In genomic region chr16:4552829-4553550, GRCm38 (mm10) we compare ENCODE assay signal across 8 mouse cellular contexts. TPM values are rescaled to one million over a fixed set of nuclear protein-coding genes. Genes with fewer than 3 reads are reported as not detected.
A peak's percentile ranks its signal among the peaks of the same experiment; 100 is the strongest.
DNase-seq lines count a peak whose midpoint lies in the region; ATAC-seq and TF ChIP-seq lines count a peak whose summit lies in the region.

No protein-coding gene starts in this region.

- no peak for ATAC-seq in hindbrain, embryonic 12.5 days (ENCODE audit: low FRiP score)
- ATAC-seq in midbrain, postnatal 0 days (ENCODE audit: low FRiP score) = no peak

- TF ChIP-seq CTCF in embryonic fibroblast, embryonic 13.5 days (IDR thresholded peaks at IDR 0.05; ENCODE audit: borderline replicate concordance, insufficient read depth, low read length) = no peak
- no peak for TF ChIP-seq CTCF in midbrain, postnatal 0 days (IDR thresholded peaks at IDR 0.05)
- TF ChIP-seq CTCF in kidney, adult 2 months (conservative IDR thresholded peaks at IDR 0.05; ENCODE audit: insufficient read depth, insufficient read length, low read depth, low read length) = no peak

- H3K4me3 ChIP-seq in embryonic fibroblast, embryonic 13.5 days (ENCODE audit: insufficient read depth, low read length) = no peak overlapping the region
- H3K4me3 ChIP-seq in hindbrain, embryonic 12.5 days = no peak overlapping the region
- no peak overlapping the region for H3K4me3 ChIP-seq in midbrain, postnatal 0 days (ENCODE audit: low read depth, low read length)
- H3K4me3 ChIP-seq in kidney, adult 2 months (ENCODE audit: insufficient read depth, low read depth, low read length) = no peak overlapping the region

- DNase-seq in thymus, postnatal 4 days = peak; percentile 51
- DNase-seq in thymus, adult 18-20 months = no peak
- no peak for DNase-seq in midbrain, postnatal 0 days (ENCODE audit: low spot score)
- DNase-seq in B cell, adult 2 months = no peak
- no peak for DNase-seq in kidney, adult 2 months
- DNase-seq in frontal cortex, postnatal 10 days (ENCODE audit: low spot score in 2 of 2) = no peak

- TF ChIP-seq POLR2A in embryonic fibroblast, embryonic 13.5 days (IDR thresholded peaks at IDR 0.05; ENCODE audit: low read depth, low read length) = no peak
- no peak for TF ChIP-seq POLR2A in kidney, adult 2 months (IDR thresholded peaks at IDR 0.05; ENCODE audit: low read depth, low read length)

- peak overlapping the region; percentile 24; the same call in 1 of the 2 replicates for H3K9ac ChIP-seq in hindbrain, embryonic 12.5 days
- 0 out of 2 replicates have a peak overlapping the region, but pooled peaks have one; percentile 33 for H3K9ac ChIP-seq in midbrain, postnatal 0 days (replicated peaks; ENCODE audit: low read length, poor library complexity, severe bottlenecking)

- H3K4me1 ChIP-seq in embryonic fibroblast, embryonic 13.5 days (ENCODE audit: control insufficient read depth, insufficient read depth, low read length) = peaks cover 11% of the 10 kb centered on the region
- peaks cover 27% of the 10 kb centered on the region for H3K4me1 ChIP-seq in hindbrain, embryonic 12.5 days
- no peaks in the 10 kb centered on the region for H3K4me1 ChIP-seq in midbrain, postnatal 0 days (ENCODE audit: insufficient read depth, low read length)
- peaks cover 11% of the 10 kb centered on the region for H3K4me1 ChIP-seq in kidney, adult 2 months (ENCODE audit: control insufficient read depth, insufficient read depth, low read length)

- no peaks in the 10 kb centered on the region for H3K9me3 ChIP-seq in hindbrain, embryonic 12.5 days (replicated peaks)
- H3K9me3 ChIP-seq in midbrain, postnatal 0 days (ENCODE audit: low read length) = no peaks in the 10 kb centered on the region

- H3K4me2 ChIP-seq in hindbrain, embryonic 12.5 days (replicated peaks) = peak overlapping the region; percentile 19; the same call in 1 of the 2 replicates
- no peak overlapping the region for H3K4me2 ChIP-seq in midbrain, postnatal 0 days (ENCODE audit: low read depth, low read length, poor library complexity, severe bottlenecking)

- H3K27me3 ChIP-seq in hindbrain, embryonic 12.5 days = no peaks in the 10 kb centered on the region
- no peaks in the 10 kb centered on the region for H3K27me3 ChIP-seq in midbrain, postnatal 0 days (ENCODE audit: insufficient read depth, low read length)
- H3K27me3 ChIP-seq in kidney, adult 2 months (replicated peaks; ENCODE audit: control insufficient read depth, insufficient read depth, low read length) = no peaks in the 10 kb centered on the region

- H3K36me3 ChIP-seq in hindbrain, embryonic 12.5 days = peaks cover 20% of the 10 kb centered on the region
- no peaks in the 10 kb centered on the region; the same call in 1 of the 2 replicates for H3K36me3 ChIP-seq in midbrain, postnatal 0 days (ENCODE audit: insufficient read depth, low read length)
- no peaks in the 10 kb centered on the region for H3K36me3 ChIP-seq in kidney, adult 2 months (ENCODE audit: control insufficient read depth, insufficient read depth, low read length)

- WGBS in hindbrain, embryonic 12.5 days = 54% methylated on average over 6 of the region's 6 CpGs
- 65% methylated on average over 6 of the region's 6 CpGs for WGBS in midbrain, postnatal 0 days
- 71% methylated on average over 6 of the region's 6 CpGs for WGBS in kidney, adult 2 months

- H3K27ac ChIP-seq in embryonic fibroblast, embryonic 13.5 days (ENCODE audit: insufficient read depth, low read length) = peak overlapping the region; percentile 38
- H3K27ac ChIP-seq in hindbrain, embryonic 12.5 days = 0 out of 2 replicates have a peak overlapping the region, but pooled peaks have one; percentile 30
- no peak overlapping the region for H3K27ac ChIP-seq in midbrain, postnatal 0 days (ENCODE audit: low read depth, low read length)
- no peak overlapping the region for H3K27ac ChIP-seq in kidney, adult 2 months (ENCODE audit: insufficient read depth, low read depth, low read length)

RNA-seq across cellular contexts. Expression of gene Tfap4, which starts 6.7 kb away (rescaled TPM):
- 3.4 and 6.9 TPM in 2 replicates for polyA plus RNA-seq in embryonic fibroblast, embryonic 13.5 days (2011; ENCODE audit: insufficient read length, low read depth, missing spikeins)
- 13.1 and 13.8 TPM in 2 replicates for polyA plus RNA-seq in hindbrain, embryonic 12.5 days (2016; fragmentation: Nextera tagmentation; extraction: Ambion mirVana)
- total RNA-seq in midbrain, postnatal 0 days (2014; rRNA removed) = 6.7 and 6.8 TPM in 2 replicates
- polyA plus RNA-seq in midbrain, postnatal 0 days (2015; fragmentation: Nextera tagmentation; extraction: Ambion mirVana) = 5.2 and 5.9 TPM in 2 replicates
- 4.5 and 5.1 TPM in 2 replicates for polyA plus RNA-seq in kidney, adult 2 months (2012; rRNA removed)

RNA-seq across cellular contexts. Expression of gene Srl, which starts 11.4 kb away (rescaled TPM):
- polyA plus RNA-seq in embryonic fibroblast, embryonic 13.5 days (2011; ENCODE audit: insufficient read length, low read depth, missing spikeins) = 3.9 and 5.9 TPM in 2 replicates
- 25.8 and 36.5 TPM in 2 replicates for polyA plus RNA-seq in hindbrain, embryonic 12.5 days (2016; fragmentation: Nextera tagmentation; extraction: Ambion mirVana)
- total RNA-seq in midbrain, postnatal 0 days (2014; rRNA removed) = 34.4 and 59.9 TPM in 2 replicates
- 11.3 and 11.6 TPM in 2 replicates for polyA plus RNA-seq in midbrain, postnatal 0 days (2015; fragmentation: Nextera tagmentation; extraction: Ambion mirVana)
- polyA plus RNA-seq in kidney, adult 2 months (2012; rRNA removed) = 3.1 and 6.9 TPM in 2 replicates

RNA-seq across cellular contexts. Expression of gene Glis2, which starts 41.5 kb away (rescaled TPM):
- polyA plus RNA-seq in embryonic fibroblast, embryonic 13.5 days (2011; ENCODE audit: insufficient read length, low read depth, missing spikeins) = 52.2 and 64.0 TPM in 2 replicates
- polyA plus RNA-seq in hindbrain, embryonic 12.5 days (2016; fragmentation: Nextera tagmentation; extraction: Ambion mirVana) = 34.0 and 34.3 TPM in 2 replicates
- 20.0 and 20.6 TPM in 2 replicates for total RNA-seq in midbrain, postnatal 0 days (2014; rRNA removed)
- polyA plus RNA-seq in midbrain, postnatal 0 days (2015; fragmentation: Nextera tagmentation; extraction: Ambion mirVana) = 10.8 and 12.0 TPM in 2 replicates
- polyA plus RNA-seq in kidney, adult 2 months (2012; rRNA removed) = 210 and 226 TPM in 2 replicates

Comparison
In these comparisons a context has a peak if more than half of its experiments do, and no peak if none do; other contexts are left out.
1. H3K27ac ChIP-seq: peak in embryonic fibroblast, embryonic 13.5 days (single experiment) and hindbrain, embryonic 12.5 days (single experiment); none in midbrain, postnatal 0 days (single experiment) and kidney, adult 2 months (single experiment).